21 mouse cellular contexts compared by ENCODE assay signal in genomic region chr12:7691996-7692395, GRCm38 (mm10).
DNase-seq lines count a peak whose midpoint lies in the region; ATAC-seq and TF ChIP-seq lines count a peak whose summit lies in the region.
"Had no signal": no experiment of that assay in that cellular context is flagged by ENCODE, and none has a peak within 500 bp of the region (broad histone marks: within the 10 kb centered on the region; RNA-seq: fewer than 3 reads in every experiment).

No protein-coding gene starts in this region.

- H3K4me2 ChIP-seq in kidney, postnatal 0 days (ENCODE audit: low read length), result no peak overlapping the region
- H3K4me2 ChIP-seq: embryonic facial prominence, embryonic 15.5 days; heart, embryonic 15.5 days; hindbrain, embryonic 12.5 days; lung, embryonic 15.5 days; neural tube, embryonic 12.5 days had no signal

- DNase-seq in embryo, embryonic 10 days (ENCODE audit: low spot score), result peak; percentile 62
- DNase-seq in embryo, embryonic 9.5 days (ENCODE audit: extremely low spot score), result no peak
- peak; percentile 29 for DNase-seq in kidney, postnatal 0 days (ENCODE audit: low spot score)
- no peak for DNase-seq in kidney, postnatal 14 days
- DNase-seq in embryo, embryonic 11 days, result peak; percentile 33
- DNase-seq in retina, embryonic 14.5 days (ENCODE audit: low spot score), result peak; percentile 29
- DNase-seq in cerebellum, adult 9-11 months, result no peak
- DNase-seq: cerebellum, adult 8-10 months; gastrocnemius, postnatal 36 days; kidney, adult 9 months; lung, postnatal 4 days; spleen, adult 18-20 months; thymus, postnatal 25 days had no signal

- no peaks in the 10 kb centered on the region for H3K36me3 ChIP-seq in kidney, postnatal 0 days (ENCODE audit: insufficient read depth, low read length)
- H3K36me3 ChIP-seq: embryonic facial prominence, embryonic 15.5 days; G1E; heart, embryonic 15.5 days; hindbrain, embryonic 12.5 days; lung, embryonic 15.5 days; neural tube, embryonic 12.5 days had no signal

- no peaks in the 10 kb centered on the region for H3K4me1 ChIP-seq in kidney, postnatal 0 days (replicated peaks; ENCODE audit: insufficient read depth, low read length)
- H3K4me1 ChIP-seq: embryonic facial prominence, embryonic 15.5 days; heart, embryonic 15.5 days; hindbrain, embryonic 12.5 days; lung, embryonic 15.5 days; neural tube, embryonic 12.5 days had no signal

- no peak overlapping the region for H3K9ac ChIP-seq in kidney, postnatal 0 days (ENCODE audit: low read depth, low read length)
- H3K9ac ChIP-seq: embryonic facial prominence, embryonic 15.5 days; heart, embryonic 15.5 days; hindbrain, embryonic 12.5 days; liver, embryonic 14.5 days; lung, embryonic 15.5 days; neural tube, embryonic 12.5 days had no signal

- no peak overlapping the region for H3K27ac ChIP-seq in kidney, postnatal 0 days
- H3K27ac ChIP-seq: embryonic facial prominence, embryonic 15.5 days; heart, embryonic 15.5 days; hindbrain, embryonic 12.5 days; liver, embryonic 14.5 days; lung, embryonic 15.5 days; neural tube, embryonic 12.5 days had no signal

- no peak for TF ChIP-seq CTCF in kidney, postnatal 0 days (IDR thresholded peaks at IDR 0.05; ENCODE audit: low read depth)

- 29% methylated on average over 7 of the region's 7 CpGs for WGBS in kidney, postnatal 0 days

- ATAC-seq in kidney, postnatal 0 days (replicated peaks; ENCODE audit: low FRiP score, low read depth), result no peak
- ATAC-seq: activated CD4-positive, CD25-positive, alpha-beta regulatory T cell, adult 4 months had no signal

- H3K4me3 ChIP-seq in kidney, postnatal 0 days (replicated peaks; ENCODE audit: low read depth, low read length), result no peak overlapping the region
- H3K4me3 ChIP-seq: embryonic facial prominence, embryonic 15.5 days; heart, embryonic 15.5 days; hindbrain, embryonic 12.5 days; lung, embryonic 15.5 days; neural tube, embryonic 12.5 days had no signal

- no peaks in the 10 kb centered on the region for H3K9me3 ChIP-seq in kidney, postnatal 0 days (replicated peaks; ENCODE audit: low read length)
- H3K9me3 ChIP-seq: embryonic facial prominence, embryonic 15.5 days; G1E; heart, embryonic 15.5 days; hindbrain, embryonic 12.5 days; lung, embryonic 15.5 days; neural tube, embryonic 12.5 days had no signal

- H3K27me3 ChIP-seq in kidney, postnatal 0 days (ENCODE audit: insufficient read depth, low read length), result no peaks in the 10 kb centered on the region
- H3K27me3 ChIP-seq: embryonic facial prominence, embryonic 15.5 days; heart, embryonic 15.5 days; hindbrain, embryonic 12.5 days; lung, embryonic 15.5 days; neural tube, embryonic 12.5 days had no signal

Comparison
In these comparisons a context has a peak if more than half of its experiments do, and no peak if none do; other contexts are left out.
1. DNase-seq: peak in embryo, embryonic 10 days (single experiment), kidney, postnatal 0 days (single experiment), embryo, embryonic 11 days (single experiment) and retina, embryonic 14.5 days (single experiment); none in embryo, embryonic 9.5 days (single experiment), kidney, postnatal 14 days (single experiment) and cerebellum, adult 9-11 months (single experiment).